Mouse (Mus musculus) heart, adult 9 months (tissue): ENCODE data around the gene Slc25a19.
A peak's percentile ranks its signal among the peaks of the same experiment; 100 is the strongest.
"Not testable (repeated sequence)": the region's sequence is repeated elsewhere in the genome, so short reads cannot be mapped to it uniquely, and the experiment has no call there.

Source experiments
- DNase-seq, 2 experiments: peaks; one replicate each; pipeline ENCODE4 v3.0.0; 2022; ENCODE audit warnings: low spot score in 2 of 2

The Slc25a19 gene

GRCm38 (mm10) chr11:115627705-115628464 lies at the start of gene Slc25a19:
Gene Slc25a19, minus strand, starts transcription at chr11:115628295.
- peak; percentile 100 for DNase-seq

- DNase-seq, result no peak
Observed at GRCm38 (mm10) chr11:115677511-115677910, 49.4 kb upstream of the Slc25a19 start.

- DNase-seq, result no peak
Observed at GRCm38 (mm10) chr11:115676738-115677137, 48.6 kb upstream of the Slc25a19 start.

GRCm38 (mm10) chr11:115674235-115674865 lies 46.3 kb upstream of the Slc25a19 start:
- DNase-seq, result no peak

GRCm38 (mm10) chr11:115673471-115674234 lies 45.6 kb upstream of the Slc25a19 start:
- no peak for DNase-seq

- DNase-seq, result no peak
Observed at GRCm38 (mm10) chr11:115672226-115672987, 44.3 kb upstream of the Slc25a19 start.

GRCm38 (mm10) chr11:115670451-115671050 lies 42.5 kb upstream of the Slc25a19 start:
- no peak for DNase-seq

GRCm38 (mm10) chr11:115663676-115664335 lies 35.7 kb upstream of the Slc25a19 start:
- no peak for DNase-seq

GRCm38 (mm10) chr11:115660376-115660775 lies 32.3 kb upstream of the Slc25a19 start:
- DNase-seq, result no peak

GRCm38 (mm10) chr11:115658521-115658920 lies 30.4 kb upstream of the Slc25a19 start:
- DNase-seq, result no peak

- DNase-seq, result no peak
Observed at GRCm38 (mm10) chr11:115654128-115654527, 26.0 kb upstream of the Slc25a19 start.

GRCm38 (mm10) chr11:115653194-115653593 lies 25.1 kb upstream of the Slc25a19 start:
- no peak for DNase-seq

GRCm38 (mm10) chr11:115651680-115652079 lies 23.6 kb upstream of the Slc25a19 start:
- DNase-seq, result no peak

GRCm38 (mm10) chr11:115649706-115650105 lies 21.6 kb upstream of the Slc25a19 start:
- DNase-seq, result no peak

- peak; percentile 46 to 66 for DNase-seq
Observed at GRCm38 (mm10) chr11:115647459-115647858, 19.4 kb upstream of the Slc25a19 start.

- no peak for DNase-seq
Observed at GRCm38 (mm10) chr11:115646439-115646838, 18.3 kb upstream of the Slc25a19 start.

GRCm38 (mm10) chr11:115645498-115645897 lies 17.4 kb upstream of the Slc25a19 start:
- DNase-seq, result not testable (repeated sequence)

- no peak for DNase-seq
Observed at GRCm38 (mm10) chr11:115644308-115644707, 16.2 kb upstream of the Slc25a19 start.

- no peak for DNase-seq
Observed at GRCm38 (mm10) chr11:115643265-115643664, 15.2 kb upstream of the Slc25a19 start.

- no peak for DNase-seq
Observed at GRCm38 (mm10) chr11:115642705-115643104, 14.6 kb upstream of the Slc25a19 start.

GRCm38 (mm10) chr11:115641664-115642036 lies 13.6 kb upstream of the Slc25a19 start:
- DNase-seq, result no peak
